Mouse (Mus musculus) gastrocnemius, postnatal 14 days (tissue): ENCODE measurements around the gene Pole4. TPM values are rescaled to one million over a fixed set of nuclear protein-coding genes. Genes with fewer than 3 reads are reported as not detected.

ENCODE experiments used
- DNase-seq: peaks from one replicate; pipeline ENCODE4 v3.0.0; 2021; ENCODE audit warnings: mixed read lengths
- intact Hi-C: fragments of 180-260 bp; cut with DNase I; formaldehyde crosslinking; loops from one replicate; pipeline ENCODE4 v1.15.1; 2025; ENCODE audit warnings: low total_unique reads
- long read RNA-seq, 2 experiments: library from polyadenylated mRNA; stranded (forward); transcript quantifications; one replicate each; pipeline ENCODE4 v2.0.0; 2021
- total RNA-seq, 2 experiments: library from RNA; stranded (reverse); gene quantifications; 2 replicates each; pipeline ENCODE4 v1.2.3; 2021

Gene Pole4
- total RNA-seq: 10 to 100 TPM; 22.0 to 22.9 TPM
- long read RNA-seq, experiment 1, transcript Pole4-201 (4 exons, 1,769 nt): major isoform, 39 of 40 reads
- long read RNA-seq, experiment 1, partial matches to known transcripts: 1 of 40 reads
- long read RNA-seq, experiment 1, other reads (novel, unspliced or antisense): 0 of 40 reads
- long read RNA-seq, experiment 2, transcript Pole4-201 (4 exons, 1,769 nt): major isoform, 30 of 30 reads
- long read RNA-seq, experiment 2, partial matches to known transcripts: 0 of 30 reads
- long read RNA-seq, experiment 2, other reads (novel, unspliced or antisense): 0 of 30 reads

DNA sequence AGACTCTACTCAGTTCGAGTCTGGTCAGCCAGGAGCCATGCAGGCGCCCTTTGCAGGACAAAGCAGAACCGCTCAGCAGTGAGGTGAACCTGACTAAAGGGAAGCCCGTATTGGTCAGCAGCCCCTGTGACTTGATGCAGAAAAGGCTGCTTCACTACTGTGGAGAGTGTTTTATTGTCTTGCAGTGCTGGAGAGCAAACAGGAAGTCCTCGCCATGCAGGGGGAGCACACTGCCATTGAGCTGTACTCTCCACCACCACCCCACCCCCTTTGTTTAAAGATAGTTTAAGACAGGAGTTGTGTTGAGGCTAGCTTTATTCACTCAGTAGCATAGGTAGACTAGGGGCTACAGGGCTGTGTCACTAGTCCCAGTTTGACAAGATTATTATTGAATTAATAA is at the start of gene Pole4:
TSS of gene Pole4 (minus strand) at position 145 of the 400 bp plus-strand sequence.
- DNase-seq: no peak
- intact Hi-C loops: loop anchor here (10.0 kb wide), 3 partner anchors 270 to 730 kb away; no protein-coding TSS in a partner anchor

DNA sequence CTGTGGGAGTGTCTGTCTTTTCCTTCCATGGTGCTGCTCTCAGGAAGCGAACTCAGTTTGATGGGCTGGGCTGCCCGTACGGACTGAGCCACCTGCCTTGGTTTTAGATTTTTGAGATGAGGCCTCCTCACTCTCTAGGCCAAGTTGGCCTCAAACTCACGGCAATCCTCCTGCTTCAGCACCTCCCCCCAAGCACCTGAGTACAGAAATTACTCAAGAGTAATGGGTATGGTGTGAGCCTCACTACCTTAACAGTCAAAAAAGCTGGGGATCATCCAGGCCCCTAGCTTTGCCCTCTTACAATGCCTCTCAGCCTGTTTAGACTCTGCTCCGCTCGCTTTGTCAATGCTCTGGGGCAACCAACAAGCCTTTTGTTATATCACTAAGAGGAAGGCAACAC is 49.6 kb upstream of the Pole4 start:
- intact Hi-C loops: no loop called here
- no peak for DNase-seq

DNA sequence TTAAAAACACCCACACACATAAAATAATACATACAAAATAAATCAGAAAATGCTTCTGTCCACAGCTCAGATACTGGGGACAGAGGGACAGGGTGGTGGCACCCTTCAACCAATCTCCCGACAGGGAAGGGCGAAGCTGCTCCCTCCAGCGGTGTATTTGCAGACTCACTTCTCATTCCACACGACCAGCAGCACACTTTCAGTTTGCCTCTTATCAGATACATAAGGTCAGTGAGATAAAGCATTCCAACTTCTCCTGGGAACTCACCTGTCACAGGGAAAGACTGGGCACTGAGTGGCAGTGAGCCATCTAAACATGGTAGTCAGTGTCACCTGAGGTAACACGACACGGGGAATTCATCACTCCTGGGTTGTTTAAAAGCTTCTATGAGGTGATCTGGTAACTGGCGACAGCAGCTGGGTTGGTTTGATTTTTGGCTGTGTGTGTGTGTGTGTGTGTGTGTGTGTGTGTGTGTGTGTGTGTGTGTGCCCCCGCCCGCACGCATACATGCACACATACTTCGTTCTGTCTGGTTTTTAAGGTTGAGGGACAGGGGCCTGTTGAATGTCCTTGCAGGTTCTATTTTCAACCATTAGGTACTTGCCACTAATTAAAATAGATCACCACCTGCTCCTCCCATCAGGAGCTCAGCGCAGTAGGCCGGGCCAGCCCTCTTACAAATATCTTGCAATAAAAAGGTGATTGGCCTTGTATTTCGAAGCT is 48.6 kb upstream of the Pole4 start:
- intact Hi-C loops: no loop called here

DNA sequence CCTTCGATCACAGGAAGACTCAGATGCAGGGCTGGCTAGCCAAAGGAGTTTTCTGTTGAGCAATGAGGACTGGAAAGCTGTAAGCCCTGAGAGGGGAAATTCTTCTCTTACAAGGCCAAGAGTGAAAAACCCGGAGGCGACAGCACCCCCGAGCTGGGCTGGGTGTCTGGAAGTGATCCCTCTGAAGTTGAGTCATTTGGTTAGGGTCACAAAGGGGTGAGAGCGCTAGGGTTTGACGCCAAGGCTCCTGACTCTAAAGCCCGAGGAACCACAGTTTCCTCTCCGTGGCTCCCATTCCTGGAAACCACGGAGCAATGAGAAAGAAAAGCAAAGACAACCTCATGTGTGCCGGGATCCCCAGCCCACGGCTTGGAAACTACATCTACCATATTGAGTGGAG is 47.9 kb upstream of the Pole4 start:
- intact Hi-C loops: no loop called here
- peak; percentile 32 for DNase-seq

More for the DNA sequence above, 48.6 kb upstream of the Pole4 start:
- DNase-seq: no peak

DNA sequence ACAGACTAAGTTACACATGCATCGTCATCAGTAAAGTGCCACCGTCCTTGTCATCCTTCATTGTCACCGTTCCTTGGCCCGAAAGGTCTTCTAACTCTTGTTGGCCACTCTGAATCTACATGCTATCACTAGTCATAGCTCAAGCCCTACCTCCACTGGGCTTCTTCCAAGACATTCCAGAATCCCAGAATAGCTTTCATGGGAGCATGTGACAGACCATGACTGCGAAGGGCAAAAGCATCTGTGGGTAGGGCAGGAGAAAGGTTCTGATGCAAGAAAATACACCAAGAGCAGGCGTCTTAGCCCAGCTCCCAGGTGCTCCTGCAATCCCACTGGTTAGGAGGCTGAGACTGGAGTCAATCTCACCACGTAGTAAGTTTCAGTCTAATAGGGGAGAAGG is 46.6 kb upstream of the Pole4 start:
- intact Hi-C loops: no loop called here
- DNase-seq: no peak

DNA sequence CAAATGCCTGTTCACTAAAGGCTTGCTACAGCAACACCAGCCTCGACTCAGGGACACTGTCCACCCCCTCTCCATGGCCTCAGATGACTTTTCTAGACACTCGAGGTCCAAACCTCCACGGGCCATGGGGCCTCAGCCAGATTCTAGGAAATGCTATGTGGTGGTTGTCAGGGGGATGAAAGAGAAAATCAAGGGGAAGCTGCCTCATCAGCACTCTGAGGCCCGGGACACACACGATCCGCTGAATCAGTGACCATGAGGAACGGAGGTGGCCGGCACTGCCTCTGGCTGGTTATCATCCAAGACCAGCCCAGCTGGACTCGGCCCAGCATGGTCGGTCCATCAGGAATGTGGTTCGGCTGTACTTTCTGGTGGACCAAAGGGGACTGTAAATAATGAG is 45.9 kb upstream of the Pole4 start:
- peak; percentile 59 for DNase-seq
- intact Hi-C loops: no loop called here

DNA sequence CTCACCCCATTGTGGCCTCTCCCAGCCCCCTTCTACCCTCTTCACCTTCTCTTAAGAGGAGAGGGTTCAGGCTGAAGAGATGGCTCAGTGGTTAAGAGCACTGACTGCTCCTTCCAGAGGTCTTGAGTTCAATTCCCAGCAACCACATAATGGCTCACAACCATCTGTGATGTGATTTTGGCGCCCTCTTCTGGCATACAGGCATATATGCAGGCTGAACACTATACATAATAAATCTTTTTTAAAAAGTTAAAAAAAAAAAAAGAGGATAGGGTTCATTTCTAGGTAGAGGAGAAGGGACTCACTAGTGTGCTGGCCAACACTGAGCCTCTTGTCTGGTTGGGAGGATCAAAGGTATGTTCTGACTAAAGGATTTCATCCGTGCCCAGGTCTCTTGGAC is 44.9 kb upstream of the Pole4 start:
- DNase-seq: no peak
- intact Hi-C loops: no loop called here

DNA sequence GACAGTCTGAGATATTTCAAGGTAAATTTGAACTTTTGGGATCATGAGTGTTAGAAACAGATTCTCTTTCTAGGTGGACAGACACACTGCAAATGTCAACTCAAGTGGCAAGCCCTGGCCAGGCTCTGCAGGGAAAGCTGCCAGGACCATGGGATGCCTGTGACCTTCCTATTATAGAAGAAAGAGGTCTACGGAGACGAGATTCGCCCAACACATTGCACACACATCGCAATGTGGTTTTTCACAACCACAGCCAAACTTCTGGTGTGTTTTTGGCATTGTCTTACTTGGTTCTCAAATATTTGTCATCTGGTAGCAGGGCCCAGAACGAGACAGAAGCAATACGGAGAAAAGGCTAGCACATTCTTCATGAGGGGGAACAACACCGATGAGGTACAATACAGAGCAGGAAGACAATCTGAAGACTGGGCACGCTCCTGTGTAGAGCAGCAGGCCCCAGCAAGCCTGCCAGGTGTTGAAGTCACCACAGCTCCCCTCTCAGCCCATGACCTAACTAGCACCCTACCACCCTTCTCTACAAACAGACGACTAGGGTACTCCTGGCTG is 43.0 kb upstream of the Pole4 start:
- no peak for DNase-seq
- intact Hi-C loops: no loop called here

DNA sequence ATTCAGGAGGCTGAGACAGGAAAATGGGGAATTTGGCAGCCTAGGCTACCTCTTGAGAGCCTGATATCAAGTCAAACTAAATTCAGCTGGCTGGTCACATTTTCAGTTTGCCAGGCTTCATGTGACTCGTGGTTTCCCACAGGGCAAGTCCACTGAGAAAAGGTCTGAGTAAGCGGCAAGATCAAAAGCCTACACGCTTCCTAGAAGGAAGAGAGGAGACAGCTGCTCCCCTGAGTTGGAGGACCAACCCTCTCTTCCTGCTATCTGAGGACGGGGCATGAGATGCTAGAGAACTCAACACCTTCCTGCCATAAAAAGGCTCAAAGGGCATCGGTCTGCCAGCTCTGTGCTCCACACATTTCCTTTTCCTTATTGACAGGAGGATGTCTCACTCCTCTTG is 41.9 kb upstream of the Pole4 start:
- intact Hi-C loops: no loop called here
- no peak for DNase-seq

DNA sequence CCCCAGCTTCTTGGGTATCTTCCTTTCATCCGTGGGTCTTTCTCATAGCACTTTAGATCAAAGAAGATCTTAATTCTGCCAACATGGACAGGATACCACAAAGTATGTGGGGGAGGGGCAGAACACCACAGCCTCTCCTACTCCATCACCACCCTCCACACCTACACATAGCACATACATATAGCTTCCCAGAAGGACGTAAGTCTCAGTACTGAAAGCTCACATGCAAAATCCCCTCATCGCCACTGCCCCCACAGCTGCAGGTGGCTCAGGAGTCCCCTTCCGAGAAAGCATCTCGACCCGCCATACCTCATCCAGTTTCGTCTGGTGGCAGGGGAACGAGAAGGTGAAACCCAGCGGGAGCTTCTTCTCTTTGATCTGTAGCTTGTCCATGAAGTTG is 39.4 kb upstream of the Pole4 start:
- intact Hi-C loops: no loop called here
- DNase-seq: no peak

DNA sequence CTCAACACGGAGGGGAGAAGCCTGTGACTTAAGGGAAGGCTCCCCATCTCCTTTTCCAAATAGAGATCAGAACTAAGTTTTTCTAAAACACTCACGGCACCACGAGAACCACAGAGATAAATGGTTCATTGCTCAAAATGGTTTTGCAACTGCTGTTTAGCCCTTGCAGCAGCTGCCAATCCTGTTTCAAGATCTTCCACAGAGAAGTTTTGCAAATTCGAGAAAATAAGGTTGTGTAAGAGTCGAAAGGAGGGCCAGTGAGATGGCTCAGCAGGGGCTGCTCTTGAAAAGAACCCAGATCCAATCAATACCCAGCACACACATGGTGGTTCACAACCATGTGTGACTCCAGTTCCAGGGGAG is 36.3 kb upstream of the Pole4 start:
- no peak for DNase-seq
- intact Hi-C loops: no loop called here

DNA sequence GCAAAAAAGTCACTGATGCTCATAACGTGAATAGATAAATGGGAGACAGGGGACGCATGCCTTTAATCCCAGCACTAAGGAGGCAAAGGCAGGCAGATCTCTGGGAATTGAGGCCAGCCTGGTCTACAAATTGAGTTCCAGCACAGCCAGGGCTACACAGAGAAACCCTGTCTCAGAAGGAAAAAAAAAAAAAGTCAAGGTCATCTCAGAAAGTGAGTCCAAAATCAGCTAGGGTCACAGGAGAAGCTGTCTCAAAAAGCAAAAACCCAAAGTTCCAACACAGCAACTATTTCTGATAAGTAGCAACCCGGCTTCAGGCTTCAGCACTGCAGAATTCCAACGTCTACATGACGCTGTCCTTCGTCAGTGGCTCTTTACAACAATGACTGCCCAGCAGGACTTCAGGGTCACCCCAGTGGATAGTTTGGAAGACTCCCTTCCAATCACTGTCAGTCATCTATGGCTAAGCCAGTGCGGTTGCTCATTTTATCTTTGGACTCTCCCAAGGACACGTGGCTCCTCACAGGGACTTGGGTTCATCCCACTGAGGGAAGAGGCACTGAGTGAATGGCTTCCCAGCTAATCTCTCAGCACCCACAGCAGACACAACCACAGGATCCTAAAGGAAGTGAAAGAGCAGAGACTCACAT is 35.8 kb upstream of the Pole4 start:
- intact Hi-C loops: no loop called here
- no peak for DNase-seq

DNA sequence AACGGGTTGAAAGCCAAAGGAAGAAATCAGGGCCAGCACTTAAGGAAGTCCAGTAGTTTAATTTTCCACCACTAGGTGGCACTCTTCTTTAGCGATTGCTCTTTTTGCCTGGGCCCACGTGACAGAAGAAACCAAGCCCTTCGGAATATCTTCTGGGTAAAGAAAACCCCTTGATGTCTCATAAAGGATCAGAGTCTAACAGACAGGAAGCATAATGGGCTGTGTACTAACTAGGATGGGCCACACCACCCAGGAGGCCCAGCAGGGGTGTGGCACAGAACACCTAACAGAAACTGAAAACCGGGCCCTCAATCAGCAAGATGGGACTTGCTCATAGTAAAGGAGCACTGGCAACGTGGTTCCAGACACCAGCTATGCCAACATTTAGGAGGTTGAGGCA is 35.1 kb upstream of the Pole4 start:
- intact Hi-C loops: no loop called here
- DNase-seq: peak; percentile 32

DNA sequence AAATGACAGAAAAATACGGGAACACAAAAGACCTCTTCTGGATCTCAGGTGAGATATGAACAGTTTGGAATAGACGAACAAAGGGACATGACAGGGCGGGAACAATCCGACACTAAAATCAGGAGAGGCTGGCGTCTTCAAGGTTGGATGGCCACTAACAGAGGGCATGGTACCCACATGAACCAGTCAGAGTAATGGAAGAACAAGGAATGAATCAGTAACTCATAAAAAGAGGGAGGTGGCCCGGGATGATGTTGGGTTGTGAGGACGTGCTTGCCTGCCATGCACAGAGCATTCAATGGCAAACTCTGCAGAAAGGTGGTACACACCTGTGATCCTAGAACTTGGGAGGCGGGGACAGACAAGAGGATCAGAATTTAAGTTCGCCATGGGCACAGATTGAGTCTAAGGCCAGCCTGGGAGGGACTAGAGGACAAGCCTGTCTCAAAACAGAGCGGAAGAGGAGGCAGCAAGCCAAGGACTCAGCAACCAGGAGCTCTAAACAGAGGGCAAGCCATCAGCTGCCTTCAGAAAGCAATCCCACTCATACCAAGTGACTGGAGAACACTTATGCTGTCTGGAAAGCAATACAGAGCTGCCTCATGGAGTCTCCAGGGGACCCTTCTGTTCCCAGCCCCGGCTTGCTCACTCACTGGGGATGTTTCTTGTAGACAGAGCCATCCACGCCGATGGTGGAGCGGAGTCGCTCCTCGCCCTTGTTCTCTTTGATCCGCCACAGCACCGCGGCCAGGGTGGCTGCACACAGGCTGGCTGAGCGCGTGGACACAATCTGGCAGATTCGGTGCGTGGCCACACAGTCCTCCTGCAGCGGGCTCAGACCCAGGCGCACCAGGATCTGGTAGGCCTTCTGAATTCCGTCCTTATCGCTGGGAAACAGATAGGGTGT is 32.7 kb upstream of the Pole4 start:
- intact Hi-C loops: loop anchor here (5.0 to 10.0 kb wide), 2 partner anchors 154 to 227 kb away; no protein-coding TSS in a partner anchor
- no peak for DNase-seq

DNA sequence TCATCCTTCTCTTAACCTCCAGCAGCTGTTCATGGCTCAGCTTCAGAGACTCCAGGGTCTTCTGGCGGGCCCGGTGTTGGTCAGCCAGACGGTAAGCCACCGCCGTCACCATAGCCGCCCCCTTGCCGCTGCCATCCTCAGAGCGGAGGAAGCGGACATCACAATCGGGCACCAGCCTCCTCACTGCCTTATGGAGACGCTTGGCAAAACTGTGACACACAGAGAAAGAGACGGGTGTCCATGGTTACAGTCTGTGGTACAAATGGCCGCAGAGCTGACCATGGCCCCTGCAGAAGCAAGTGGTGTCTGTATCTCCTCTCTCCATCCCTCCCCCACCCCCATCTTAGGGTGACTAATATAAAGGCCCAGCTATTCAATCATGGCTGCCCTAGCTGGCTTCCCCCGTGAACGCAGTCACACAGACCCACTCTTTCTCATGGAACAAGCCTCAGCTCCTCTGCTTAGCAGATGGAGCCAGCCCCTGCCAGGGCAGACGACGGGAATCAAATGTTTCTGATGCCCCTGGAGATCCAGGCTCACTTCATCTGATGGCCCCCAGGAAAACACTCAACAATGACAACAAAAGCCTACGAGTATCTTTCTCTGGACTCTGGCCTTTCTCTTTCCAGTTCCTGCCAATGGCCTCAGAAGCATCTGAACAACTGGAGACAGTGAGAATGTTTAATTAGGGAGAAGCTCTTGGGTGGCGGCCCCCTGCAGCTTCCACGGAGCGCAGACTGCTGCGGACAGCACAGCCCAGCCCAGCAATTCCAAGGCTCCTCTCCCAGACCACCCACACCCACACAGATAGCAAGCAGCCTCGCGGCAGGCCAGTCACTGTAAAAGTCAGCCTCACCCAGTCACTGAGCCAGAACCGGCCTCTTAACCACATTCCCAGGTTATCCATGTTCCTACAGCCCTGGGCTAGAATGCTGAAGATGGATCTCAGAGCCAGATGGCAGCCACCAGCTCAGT is 31.7 kb upstream of the Pole4 start:
- no peak for DNase-seq
- intact Hi-C loops: loop anchor here (5.0 to 10.0 kb wide), 2 partner anchors 155 to 228 kb away; no protein-coding TSS in a partner anchor

DNA sequence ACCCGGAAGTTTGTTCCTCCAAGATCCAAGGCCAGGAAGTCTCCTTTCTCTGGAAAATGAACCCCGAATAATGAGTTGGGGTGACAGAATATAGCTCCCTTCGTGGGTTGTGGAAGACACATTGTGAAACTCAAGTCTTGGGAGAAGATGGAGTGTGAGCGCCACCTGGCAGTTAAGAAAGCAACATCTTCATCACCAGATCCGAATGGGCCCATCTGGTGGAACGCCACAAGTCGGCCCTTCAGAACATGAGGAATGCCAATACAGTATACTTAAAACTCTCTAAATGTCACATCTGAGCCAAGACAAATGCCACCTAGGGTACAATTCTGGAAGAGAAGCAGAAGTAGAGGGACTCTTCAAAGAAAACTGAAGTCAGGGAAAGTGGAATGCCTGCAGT is 30.2 kb upstream of the Pole4 start:
- intact Hi-C loops: loop anchor here (5.0 to 10.0 kb wide), 2 partner anchors 157 to 229 kb away; no protein-coding TSS in a partner anchor
- DNase-seq: no peak

DNA sequence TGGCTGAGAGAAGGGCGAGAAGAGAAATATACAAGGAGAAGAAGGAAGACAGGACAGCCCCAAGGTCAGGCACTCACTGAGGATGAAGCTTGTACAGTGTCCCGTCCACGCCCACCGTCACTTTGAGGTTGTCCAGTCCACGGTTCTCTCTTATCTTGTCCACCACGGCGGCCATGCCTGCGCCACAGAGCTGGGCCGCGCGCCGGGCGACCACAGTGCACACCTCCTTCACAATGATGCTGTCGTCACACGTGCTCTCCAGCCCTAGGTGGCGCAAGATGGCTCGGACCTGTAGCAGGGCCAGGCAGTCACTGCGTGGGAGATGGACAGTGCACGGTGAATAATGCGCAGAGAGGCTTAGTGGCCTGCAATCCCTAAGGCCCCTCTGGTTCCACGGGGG is 23.5 kb upstream of the Pole4 start:
- intact Hi-C loops: no loop called here
- no peak for DNase-seq

DNA sequence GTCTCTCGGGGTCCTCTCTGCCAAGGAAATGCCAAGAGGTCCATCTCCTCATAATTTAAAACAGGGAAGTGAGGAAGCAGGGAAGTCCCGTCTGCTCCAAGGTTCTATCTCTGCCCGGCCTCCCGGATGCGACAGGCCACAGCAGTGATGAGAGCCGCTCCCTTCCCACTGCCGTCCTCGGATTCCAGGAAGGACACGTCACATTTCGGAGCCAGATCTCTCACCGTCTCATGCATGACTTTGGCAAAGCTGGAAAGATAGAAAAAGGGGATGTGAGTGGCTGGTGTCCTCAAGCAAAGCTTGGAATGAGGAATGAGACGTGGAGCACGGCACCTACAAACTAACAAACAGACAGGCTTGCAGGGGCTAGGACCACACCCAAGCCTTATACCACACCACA is 22.0 kb upstream of the Pole4 start:
- no peak for DNase-seq
- intact Hi-C loops: no loop called here
